Mouse (Mus musculus) thymus, adult 2 months (tissue): ENCODE results near the gene Pnpla1. TPM values are rescaled to one million over a fixed set of nuclear protein-coding genes. Genes with fewer than 3 reads are reported as not detected.

Source experiments
- DNase-seq: peaks from one replicate; pipeline ENCODE4 v3.0.0; 2021
- H3K27ac ChIP-seq: fragments of 200-500 bp; 2 replicates; pipeline ENCODE4 v1.5.1; 2012; ENCODE audit warnings: low read length, control low read depth; ENCODE audit not compliant: control insufficient read depth, insufficient read depth
- H3K27me3 ChIP-seq: fragments of 200-500 bp; 2 replicates; pipeline ENCODE4 v1.6.1; 2012; ENCODE audit warnings: mild to moderate bottlenecking, low read length, moderate library complexity, mixed read lengths; ENCODE audit not compliant: control insufficient read depth, insufficient read depth
- H3K36me3 ChIP-seq: fragments of 200-500 bp; 2 replicates; pipeline ENCODE4 v1.6.1; 2012; ENCODE audit warnings: mild to moderate bottlenecking, low read length, moderate library complexity; ENCODE audit not compliant: control insufficient read depth, insufficient read depth
- H3K4me1 ChIP-seq: fragments of 200-500 bp; replicated peaks from 2 replicates; pipeline ENCODE4 v1.6.1; 2012; ENCODE audit warnings: low read length; ENCODE audit not compliant: control insufficient read depth, insufficient read depth
- H3K4me3 ChIP-seq: fragments of 200-500 bp; 2 replicates; pipeline ENCODE4 v1.5.1; 2012; ENCODE audit warnings: mild to moderate bottlenecking, low read length, control low read depth, moderate library complexity; ENCODE audit not compliant: control insufficient read depth, insufficient read depth
- CTCF ChIP-seq: fragments of 200-500 bp; IDR thresholded peaks from 2 replicates; pipeline ENCODE4 v1.5.1; 2012; ENCODE audit warnings: mild to moderate bottlenecking, control low read depth, low read length, moderate library complexity, borderline replicate concordance; ENCODE audit not compliant: control insufficient read depth, poor library complexity, insufficient read depth; ENCODE audit errors: extremely low read depth
- POLR2A ChIP-seq: fragments of 200-500 bp; IDR thresholded peaks from 2 replicates; pipeline ENCODE4 v1.6.1; 2012; ENCODE audit warnings: mild to moderate bottlenecking, low read length, control low read depth, moderate library complexity; ENCODE audit not compliant: control insufficient read depth, poor library complexity, insufficient read depth; ENCODE audit errors: extremely low read depth
- WGBS: fragments of 180-500 bp; shearing (Covaris S2); methylation state at CpG from one replicate; pipeline ENCODE4 v1.1.7; 2018; 5-methylcytosine and 5-hydroxymethylcytosine counted together
- polyA plus RNA-seq: library from polyadenylated mRNA; depleted of rRNA; stranded (reverse); fragments of >200 nt; gene quantifications from 2 replicates; pipeline ENCODE4 v1.2.3, GENCODE M21; 2012

Gene Pnpla1
- polyA plus RNA-seq, 1 experiment: 0.26 TPM

DNA sequence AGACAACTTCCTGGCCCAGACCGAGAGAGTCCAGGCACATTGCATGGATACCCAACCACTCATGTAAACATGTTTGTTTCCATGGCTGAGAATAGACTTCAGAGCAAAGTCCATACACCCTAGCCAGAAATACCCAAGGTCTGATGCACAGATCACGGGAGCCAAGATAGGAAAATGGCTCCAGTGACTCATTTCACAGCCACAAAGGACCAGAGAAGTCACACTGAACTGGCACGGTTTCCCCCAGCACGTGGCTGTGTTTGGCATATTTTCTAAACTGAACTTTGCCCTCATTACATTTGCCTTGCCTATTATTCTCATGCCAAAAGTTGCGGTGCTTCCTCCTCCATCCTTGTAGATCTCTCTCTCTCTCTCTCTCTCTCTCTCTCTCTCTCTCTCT is 55.0 kb downstream of the Pnpla1 start:
- Histone ChIP-seq H3K27ac (no peak overlapping the region), H3K4me3 (no peak overlapping the region), H3K4me1 (peaks cover 15% of the 10 kb centered on the region), H3K36me3 (no peaks in the 10 kb centered on the region), H3K27me3 (no peaks in the 10 kb centered on the region)
- WGBS: 90% methylated on average over 5 of the region's 5 CpGs
- no peak for TF ChIP-seq POLR2A
- TF ChIP-seq CTCF: no peak
- DNase-seq: no peak

DNA sequence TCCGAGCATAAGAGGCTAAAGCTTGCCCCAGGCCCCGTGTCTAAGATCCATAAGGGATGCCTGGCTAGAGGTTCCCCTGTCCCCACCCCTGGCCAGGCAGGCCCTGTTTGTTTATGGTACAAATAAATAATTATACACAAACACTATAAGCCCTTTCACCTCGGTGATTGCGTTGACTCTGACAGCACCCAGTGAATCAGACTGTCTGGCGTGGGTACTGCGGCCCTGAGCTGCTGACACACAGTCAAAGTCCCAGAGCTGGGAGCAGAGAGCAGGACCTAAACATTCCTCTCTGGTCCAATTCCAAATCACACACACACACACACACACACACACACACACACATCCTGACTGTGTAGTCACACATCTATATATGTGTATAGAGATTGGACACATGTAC is 55.7 kb downstream of the Pnpla1 start:
- TF ChIP-seq CTCF (no peak), POLR2A (no peak)
- Histone ChIP-seq H3K4me3 (no peak overlapping the region), H3K36me3 (no peaks in the 10 kb centered on the region), H3K27me3 (no peaks in the 10 kb centered on the region), H3K27ac (no peak overlapping the region), H3K4me1 (peaks cover 8% of the 10 kb centered on the region)
- DNase-seq: no peak
- WGBS: 95% methylated on average over 6 of the region's 6 CpGs

DNA sequence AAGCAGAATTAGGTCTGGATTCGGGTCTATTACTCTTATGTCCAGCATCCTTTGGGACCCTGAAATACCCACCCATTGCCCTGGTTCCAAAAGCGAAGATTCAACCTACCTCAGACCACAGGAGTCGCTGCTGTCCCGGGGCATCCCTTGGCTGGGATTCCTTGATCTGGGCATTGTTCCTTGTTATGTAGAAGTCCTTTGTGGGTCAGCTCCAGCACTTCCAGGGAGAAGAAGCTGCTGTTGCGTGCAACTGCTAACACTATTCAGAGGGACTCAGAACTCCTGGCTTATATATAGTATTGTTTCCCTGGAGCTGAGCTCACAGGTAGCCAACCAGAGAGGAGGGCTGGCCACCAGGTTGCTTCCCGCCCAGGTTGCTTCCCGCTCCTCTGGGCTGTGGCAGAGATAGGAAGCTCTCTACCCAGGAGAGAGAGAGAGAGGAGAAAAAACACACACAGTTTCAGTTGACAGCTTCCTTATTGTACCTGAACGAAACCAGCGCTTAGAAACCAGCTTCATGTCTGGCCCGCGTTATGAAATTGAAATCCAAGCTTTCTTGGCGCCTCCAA is 56.9 kb downstream of the Pnpla1 start, which contains the start of gene 4930539E08Rik:
4930539E08Rik (minus strand) TSS at position 265 of the 569 bp plus-strand sequence.
- Histone ChIP-seq H3K36me3 (no peaks in the 10 kb centered on the region), H3K27ac (no peak within 1 kb of the TSS), H3K27me3 (no peaks in the 10 kb centered on the region), H3K4me3 (no peak within 1 kb of the TSS), H3K4me1 (no peaks in the 10 kb centered on the region)
- no peak for TF ChIP-seq CTCF
- TF ChIP-seq POLR2A: no peak
- DNase-seq: no peak
- 89% methylated on average over 12 of the region's 12 CpGs for WGBS

DNA sequence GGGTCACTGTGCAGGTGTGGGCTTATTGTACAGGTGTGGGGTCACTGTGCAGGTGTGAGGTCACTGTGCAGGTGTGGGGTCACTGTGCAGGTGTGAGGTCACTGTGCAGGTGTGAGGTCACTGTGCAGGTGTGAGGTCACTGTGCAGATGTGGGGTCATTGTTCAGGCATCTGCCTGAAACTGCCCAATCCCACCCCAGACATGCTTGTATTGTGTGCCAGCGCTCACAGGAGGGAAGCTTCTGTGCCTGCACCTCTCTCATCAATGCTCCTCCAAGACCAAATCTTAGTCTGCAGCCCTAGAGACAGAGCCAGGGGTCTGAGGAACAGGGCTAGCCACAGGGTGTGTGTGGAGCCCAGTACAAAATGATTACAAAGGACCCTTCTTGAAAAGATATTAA is 58.3 kb downstream of the Pnpla1 start:
- Histone ChIP-seq H3K27ac (no peak overlapping the region), H3K4me3 (no peak overlapping the region), H3K27me3 (no peaks in the 10 kb centered on the region), H3K36me3 (no peaks in the 10 kb centered on the region), H3K4me1 (no peaks in the 10 kb centered on the region)
- DNase-seq: no peak
- 97% methylated on average over 1 of the region's 1 CpGs for WGBS
- TF ChIP-seq CTCF (no peak), POLR2A (no peak)

DNA sequence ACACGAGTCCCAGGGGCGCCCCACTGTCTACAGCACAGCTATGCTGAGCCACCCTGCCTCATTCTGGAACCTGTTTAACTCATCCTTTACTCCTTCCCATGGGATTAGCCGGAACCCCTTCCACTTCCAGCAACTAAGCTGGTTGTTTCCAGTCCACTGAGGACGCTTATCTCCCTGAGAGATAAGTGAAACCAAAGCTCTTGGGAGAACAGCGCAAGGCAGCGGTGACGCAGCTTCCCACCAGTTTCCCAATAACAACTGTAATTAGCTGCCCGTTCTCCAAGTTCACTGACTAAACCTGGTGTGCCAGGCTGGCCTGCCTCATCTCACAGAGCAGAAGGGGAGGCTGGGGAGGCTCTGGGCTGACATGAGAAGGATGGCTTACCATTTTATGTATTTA is 62.9 kb downstream of the Pnpla1 start:
- Histone ChIP-seq H3K4me3 (no peak overlapping the region), H3K36me3 (no peaks in the 10 kb centered on the region), H3K4me1 (peaks cover under 1% of the 10 kb centered on the region; the same call in 1 of the 2 replicates), H3K27me3 (no peaks in the 10 kb centered on the region), H3K27ac (no peak overlapping the region)
- 95% methylated on average over 8 of the region's 8 CpGs for WGBS
- DNase-seq: no peak
- no peak for TF ChIP-seq POLR2A
- TF ChIP-seq CTCF: no peak

DNA sequence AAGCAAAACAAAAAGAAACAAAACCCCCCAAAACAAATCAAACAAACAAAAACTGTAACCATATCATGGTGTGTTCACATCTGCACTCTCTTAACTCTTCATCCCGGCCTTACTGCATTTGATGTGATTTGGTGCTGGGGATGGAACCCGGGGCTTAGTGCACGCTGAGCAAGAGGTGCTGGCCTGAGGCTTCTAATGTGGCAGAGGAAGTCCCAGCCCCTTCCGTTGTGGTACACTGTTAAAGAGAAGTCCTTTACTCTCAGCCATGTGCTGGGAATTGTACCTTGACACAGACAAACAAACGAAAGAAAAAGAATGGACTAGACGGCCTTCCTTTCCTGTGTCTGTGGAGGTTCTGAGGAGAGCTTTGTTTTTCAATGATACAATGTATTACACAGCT is 63.9 kb downstream of the Pnpla1 start:
- no peak for TF ChIP-seq CTCF
- no peak for TF ChIP-seq POLR2A
- Histone ChIP-seq H3K36me3 (no peaks in the 10 kb centered on the region), H3K4me3 (no peak overlapping the region), H3K27ac (no peak overlapping the region), H3K27me3 (no peaks in the 10 kb centered on the region), H3K4me1 (peaks cover 7% of the 10 kb centered on the region)
- 7% methylated on average over 6 of the region's 6 CpGs for WGBS
- no peak for DNase-seq
